Mouse (Mus musculus): Measurements from ENCODE around the gene Olfr1020. TPM values are rescaled to one million over a fixed set of nuclear protein-coding genes. Genes with fewer than 3 reads are reported as not detected.

The Olfr1020 gene
- not detected in 2 replicates for polyA plus RNA-seq (2015; fragmentation: Nextera tagmentation; extraction: Ambion mirVana)

GRCm38 (mm10) chr2:85846730-85847129 is at the start of gene Olfr1020:
Gene Olfr1020, plus strand, starts transcription at chr2:85847030.
- no peak for ATAC-seq (replicated peaks; ENCODE audit: insufficient number of reproducible peaks, insufficient read depth, low FRiP score, low read depth)
- 75% methylated on average over 1 of the region's 1 CpGs for WGBS
- no peak within 1 kb of the TSS for H3K9ac ChIP-seq
- no peaks in the 10 kb centered on the region for H3K9me3 ChIP-seq (replicated peaks)
- no peaks in the 10 kb centered on the region for H3K27me3 ChIP-seq
- H3K4me2 ChIP-seq, result no peak within 1 kb of the TSS
- H3K27ac ChIP-seq, result no peak within 1 kb of the TSS
- no peak within 1 kb of the TSS for H3K4me3 ChIP-seq
- H3K36me3 ChIP-seq, result no peaks in the 10 kb centered on the region
- no peaks in the 10 kb centered on the region for H3K4me1 ChIP-seq (replicated peaks)

DNA sequence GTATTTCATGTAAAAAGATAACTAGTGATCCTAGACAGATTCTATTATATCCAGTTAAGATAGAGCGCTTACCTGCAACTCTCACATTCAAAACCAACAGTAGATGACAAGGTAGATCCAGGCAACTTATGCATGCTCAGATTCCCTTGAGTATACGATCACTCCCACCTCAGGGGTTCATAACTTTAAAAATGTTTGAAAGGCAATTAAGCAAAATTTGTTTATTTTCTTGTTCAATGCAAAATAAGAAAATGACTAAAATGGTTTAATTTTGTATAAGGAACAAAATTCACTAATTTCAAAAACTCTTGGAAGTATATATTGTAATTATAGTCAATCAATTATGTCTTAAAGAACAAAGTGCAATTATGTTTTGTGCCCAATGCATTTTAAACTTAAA is 44.4 kb upstream of the Olfr1020 start, which contains the start of gene Olfr1016:
Olfr1016 (minus strand) TSS at position 101 of the 400 bp plus-strand sequence.
- no peaks in the 10 kb centered on the region for H3K9me3 ChIP-seq (replicated peaks)
- no peaks in the 10 kb centered on the region for H3K36me3 ChIP-seq
- no peak within 1 kb of the TSS for H3K4me2 ChIP-seq
- no peaks in the 10 kb centered on the region for H3K27me3 ChIP-seq
- H3K27ac ChIP-seq, result no peak within 1 kb of the TSS
- WGBS, result 84% methylated on average over 2 of the region's 2 CpGs
- H3K4me3 ChIP-seq, result no peak within 1 kb of the TSS
- no peaks in the 10 kb centered on the region for H3K4me1 ChIP-seq (replicated peaks)
- H3K9ac ChIP-seq, result no peak within 1 kb of the TSS
- no peak for ATAC-seq (replicated peaks; ENCODE audit: insufficient number of reproducible peaks, insufficient read depth, low FRiP score, low read depth)

DNA sequence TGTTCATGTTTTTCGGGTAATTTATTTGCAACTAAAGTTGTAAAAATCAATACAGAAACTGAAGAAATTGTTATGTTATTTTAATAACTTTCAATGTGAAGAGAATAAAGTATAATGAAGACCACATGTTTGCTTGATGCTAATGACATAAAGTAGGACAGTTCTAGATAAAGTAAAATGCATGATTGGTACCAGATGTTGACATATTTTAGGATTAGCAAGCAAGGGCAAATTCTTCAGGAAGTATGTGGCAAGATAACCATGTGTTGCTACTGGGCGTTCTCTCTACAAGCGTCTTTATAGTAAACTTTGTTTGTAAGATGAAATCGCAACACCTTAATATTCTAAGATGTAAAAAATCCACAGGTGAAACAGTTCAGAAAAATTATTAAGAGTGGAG is 42.3 kb upstream of the Olfr1020 start:
- Histone ChIP-seq H3K9ac (no peak overlapping the region), H3K4me2 (no peak overlapping the region), H3K9me3 (replicated peaks) (no peaks in the 10 kb centered on the region), H3K27me3 (no peaks in the 10 kb centered on the region), H3K27ac (no peak overlapping the region), H3K36me3 (no peaks in the 10 kb centered on the region), H3K4me1 (replicated peaks) (no peaks in the 10 kb centered on the region), H3K4me3 (no peak overlapping the region)
- WGBS, result 65% methylated on average over 4 of the region's 4 CpGs
- ATAC-seq (replicated peaks; ENCODE audit: insufficient number of reproducible peaks, insufficient read depth, low FRiP score, low read depth), result no peak

GRCm38 (mm10) chr2:85818179-85818578 is 28.7 kb upstream of the Olfr1020 start, which contains the start of gene Olfr1018:
Gene Olfr1018, plus strand, starts transcription at chr2:85818479.
- Histone ChIP-seq H3K9me3 (replicated peaks) (no peaks in the 10 kb centered on the region), H3K4me2 (no peak within 1 kb of the TSS), H3K4me1 (replicated peaks) (no peaks in the 10 kb centered on the region), H3K9ac (no peak within 1 kb of the TSS), H3K36me3 (no peaks in the 10 kb centered on the region), H3K27ac (no peak within 1 kb of the TSS), H3K27me3 (no peaks in the 10 kb centered on the region), H3K4me3 (no peak within 1 kb of the TSS)
- ATAC-seq (replicated peaks; ENCODE audit: insufficient number of reproducible peaks, insufficient read depth, low FRiP score, low read depth), result no peak

DNA sequence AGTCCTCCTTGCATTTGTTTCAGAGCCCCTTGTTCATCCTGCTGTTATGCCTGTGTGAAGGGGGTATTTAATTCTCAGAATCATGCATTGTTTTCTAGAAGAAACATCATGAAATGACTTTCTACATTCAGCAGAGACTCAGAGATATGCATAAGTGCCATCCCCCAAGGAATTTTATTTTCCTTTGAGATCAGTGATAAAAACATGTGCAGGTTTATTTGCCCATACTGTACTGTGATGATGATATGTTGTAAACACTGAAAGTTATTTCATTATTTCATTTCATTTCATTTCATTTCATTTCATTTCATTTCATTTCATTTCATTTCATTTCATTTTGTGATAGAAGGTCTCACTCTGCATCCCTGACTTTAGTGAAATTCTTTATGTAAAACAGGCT is 1.4 kb upstream of the Olfr1020 start, which contains the start of gene Olfr1019:
Olfr1019 (minus strand) TSS at position 101 of the 400 bp plus-strand sequence.
- H3K4me3 ChIP-seq, result no peak within 1 kb of the TSS
- no peak for ATAC-seq (replicated peaks; ENCODE audit: insufficient number of reproducible peaks, insufficient read depth, low FRiP score, low read depth)
- H3K4me1 ChIP-seq (replicated peaks), result no peaks in the 10 kb centered on the region
- no peaks in the 10 kb centered on the region for H3K36me3 ChIP-seq
- H3K4me2 ChIP-seq, result no peak within 1 kb of the TSS
- H3K27me3 ChIP-seq, result no peaks in the 10 kb centered on the region
- no peak within 1 kb of the TSS for H3K27ac ChIP-seq
- no peaks in the 10 kb centered on the region for H3K9me3 ChIP-seq (replicated peaks)
- H3K9ac ChIP-seq, result no peak within 1 kb of the TSS

GRCm38 (mm10) chr2:85868294-85868693 is 21.5 kb downstream of the Olfr1020 start, which contains the start of gene Olfr1022:
Gene Olfr1022, plus strand, starts transcription at chr2:85868594.
- ATAC-seq (replicated peaks; ENCODE audit: insufficient number of reproducible peaks, insufficient read depth, low FRiP score, low read depth), result no peak
- Histone ChIP-seq H3K36me3 (no peaks in the 10 kb centered on the region), H3K4me1 (replicated peaks) (no peaks in the 10 kb centered on the region), H3K4me2 (no peak within 1 kb of the TSS), H3K27me3 (no peaks in the 10 kb centered on the region), H3K9ac (no peak within 1 kb of the TSS), H3K9me3 (replicated peaks) (no peaks in the 10 kb centered on the region), H3K27ac (no peak within 1 kb of the TSS), H3K4me3 (no peak within 1 kb of the TSS)
- WGBS, result 42% methylated on average over 2 of the region's 2 CpGs

DNA sequence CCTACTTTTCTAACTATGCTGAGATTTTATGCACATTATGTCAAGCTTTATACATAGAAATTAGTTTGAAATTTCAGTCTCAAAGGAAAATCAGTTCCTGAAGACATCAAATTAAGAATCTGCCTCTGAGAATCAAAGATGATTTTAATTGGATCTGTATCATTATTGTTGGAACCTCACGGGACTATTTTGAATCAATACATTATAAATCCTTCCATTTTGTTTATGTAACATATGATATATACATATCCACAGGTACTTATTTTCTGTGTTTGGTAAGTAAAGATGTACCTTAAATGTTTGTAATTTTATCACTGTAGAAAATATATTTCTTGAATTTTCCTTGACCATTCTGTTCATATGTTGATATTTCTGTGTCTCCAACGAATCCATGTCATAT is 38.5 kb downstream of the Olfr1020 start, which contains the start of gene Olfr1023:
Olfr1023 (plus strand) TSS at position 301 of the 400 bp plus-strand sequence.
- H3K4me2 ChIP-seq, result no peak within 1 kb of the TSS
- H3K9me3 ChIP-seq (replicated peaks), result no peaks in the 10 kb centered on the region
- H3K4me3 ChIP-seq, result no peak within 1 kb of the TSS
- no peaks in the 10 kb centered on the region for H3K27me3 ChIP-seq
- ATAC-seq (replicated peaks; ENCODE audit: insufficient number of reproducible peaks, insufficient read depth, low FRiP score, low read depth), result no peak
- H3K27ac ChIP-seq, result no peak within 1 kb of the TSS
- no peaks in the 10 kb centered on the region for H3K36me3 ChIP-seq
- H3K4me1 ChIP-seq (replicated peaks), result no peaks in the 10 kb centered on the region
- H3K9ac ChIP-seq, result no peak within 1 kb of the TSS
- 55% methylated on average over 2 of the region's 2 CpGs for WGBS

Other genes with a start within 250 kb of the Olfr1020 start
- not detected in 2 replicates for gene Olfr1000, start 235.1 kb upstream of the Olfr1020 start, polyA plus RNA-seq (2015; fragmentation: Nextera tagmentation; extraction: Ambion mirVana)
- not detected in 2 replicates for gene Olfr1002, start 196.3 kb upstream of the Olfr1020 start, polyA plus RNA-seq (2015; fragmentation: Nextera tagmentation; extraction: Ambion mirVana)
- gene Olfr154, start 182.6 kb upstream of the Olfr1020 start, polyA plus RNA-seq (2015; fragmentation: Nextera tagmentation; extraction: Ambion mirVana), result not detected in 2 replicates
- not detected in 2 replicates for gene Olfr1006, start 168.3 kb upstream of the Olfr1020 start, polyA plus RNA-seq (2015; fragmentation: Nextera tagmentation; extraction: Ambion mirVana)
- not detected in 2 replicates for gene Olfr1008, start 157.6 kb upstream of the Olfr1020 start, polyA plus RNA-seq (2015; fragmentation: Nextera tagmentation; extraction: Ambion mirVana)
- gene Olfr1009, start 131.6 kb upstream of the Olfr1020 start, polyA plus RNA-seq (2015; fragmentation: Nextera tagmentation; extraction: Ambion mirVana), result not detected in 2 replicates
- gene Olfr1012, start 84.3 kb upstream of the Olfr1020 start, polyA plus RNA-seq (2015; fragmentation: Nextera tagmentation; extraction: Ambion mirVana), result not detected in 2 replicates
- not detected in 2 replicates for gene Olfr1013, start 79.9 kb upstream of the Olfr1020 start, polyA plus RNA-seq (2015; fragmentation: Nextera tagmentation; extraction: Ambion mirVana)
- gene Olfr1014, start 74.3 kb upstream of the Olfr1020 start, polyA plus RNA-seq (2015; fragmentation: Nextera tagmentation; extraction: Ambion mirVana), result not detected in 2 replicates
- not detected in 2 replicates for gene Olfr1015, start 65.0 kb upstream of the Olfr1020 start, polyA plus RNA-seq (2015; fragmentation: Nextera tagmentation; extraction: Ambion mirVana)
- not detected in 2 replicates for gene Olfr1016, start 44.5 kb upstream of the Olfr1020 start, polyA plus RNA-seq (2015; fragmentation: Nextera tagmentation; extraction: Ambion mirVana)
- gene Olfr1018, start 28.6 kb upstream of the Olfr1020 start, polyA plus RNA-seq (2015; fragmentation: Nextera tagmentation; extraction: Ambion mirVana), result not detected in 2 replicates
- gene Olfr1019, start 1.5 kb upstream of the Olfr1020 start, polyA plus RNA-seq (2015; fragmentation: Nextera tagmentation; extraction: Ambion mirVana), result not detected in 2 replicates
- not detected in 2 replicates for gene Olfr1022, start 21.6 kb downstream of the Olfr1020 start, polyA plus RNA-seq (2015; fragmentation: Nextera tagmentation; extraction: Ambion mirVana)
- gene Olfr1023, start 38.6 kb downstream of the Olfr1020 start, polyA plus RNA-seq (2015; fragmentation: Nextera tagmentation; extraction: Ambion mirVana), result not detected in 2 replicates
- gene Olfr1024, start 58.0 kb downstream of the Olfr1020 start, polyA plus RNA-seq (2015; fragmentation: Nextera tagmentation; extraction: Ambion mirVana), result not detected in 2 replicates
- not detected in 2 replicates for gene Olfr1025-ps1, start 68.2 kb downstream of the Olfr1020 start, polyA plus RNA-seq (2015; fragmentation: Nextera tagmentation; extraction: Ambion mirVana)
- not detected in 2 replicates for gene Olfr1026, start 74.5 kb downstream of the Olfr1020 start, polyA plus RNA-seq (2015; fragmentation: Nextera tagmentation; extraction: Ambion mirVana)
- not detected in 2 replicates for gene Olfr1028, start 103.4 kb downstream of the Olfr1020 start, polyA plus RNA-seq (2015; fragmentation: Nextera tagmentation; extraction: Ambion mirVana)
- gene Olfr1029, start 126.9 kb downstream of the Olfr1020 start, polyA plus RNA-seq (2015; fragmentation: Nextera tagmentation; extraction: Ambion mirVana), result not detected in 2 replicates
- not detected in 2 replicates for gene Olfr1030, start 132.2 kb downstream of the Olfr1020 start, polyA plus RNA-seq (2015; fragmentation: Nextera tagmentation; extraction: Ambion mirVana)
- gene Olfr1031, start 143.3 kb downstream of the Olfr1020 start, polyA plus RNA-seq (2015; fragmentation: Nextera tagmentation; extraction: Ambion mirVana), result not detected in 2 replicates
- not detected in 2 replicates for gene Olfr1032, start 158.5 kb downstream of the Olfr1020 start, polyA plus RNA-seq (2015; fragmentation: Nextera tagmentation; extraction: Ambion mirVana)
- 7.7 and 9.0 TPM in 2 replicates for gene Olfr1033, start 173.6 kb downstream of the Olfr1020 start, polyA plus RNA-seq (2015; fragmentation: Nextera tagmentation; extraction: Ambion mirVana)
- 0.04 and 0.11 TPM in 2 replicates for gene Olfr1034, start 198.8 kb downstream of the Olfr1020 start, polyA plus RNA-seq (2015; fragmentation: Nextera tagmentation; extraction: Ambion mirVana)
- gene Olfr1036, start 227.0 kb downstream of the Olfr1020 start, polyA plus RNA-seq (2015; fragmentation: Nextera tagmentation; extraction: Ambion mirVana), result not detected in 2 replicates
- not detected in 2 replicates for gene Olfr1037, start 240.4 kb downstream of the Olfr1020 start, polyA plus RNA-seq (2015; fragmentation: Nextera tagmentation; extraction: Ambion mirVana)

All from heart, embryonic 15.5 days (tissue).